Mouse (Mus musculus) T-helper 17 cell (primary cell): Measurements from ENCODE around the gene Map4k2.

Source experiments
- in situ Hi-C, 2 experiments: fragments of 300-600 bp; cut with MboI, MseI; formaldehyde crosslinking; loops; 1 replicate in 1 of 2; 2 replicates in 1 of 2; pipeline ENCODE4 v1.15.1; 2025; ENCODE audit warnings: high pct_unique_total_duplicates in 2 of 2

The Map4k2 gene

GRCm38 (mm10) chr19:6343066-6343925 lies 2.4 kb downstream of the Map4k2 start:
- in situ Hi-C loops, result no loop called here

DNA sequence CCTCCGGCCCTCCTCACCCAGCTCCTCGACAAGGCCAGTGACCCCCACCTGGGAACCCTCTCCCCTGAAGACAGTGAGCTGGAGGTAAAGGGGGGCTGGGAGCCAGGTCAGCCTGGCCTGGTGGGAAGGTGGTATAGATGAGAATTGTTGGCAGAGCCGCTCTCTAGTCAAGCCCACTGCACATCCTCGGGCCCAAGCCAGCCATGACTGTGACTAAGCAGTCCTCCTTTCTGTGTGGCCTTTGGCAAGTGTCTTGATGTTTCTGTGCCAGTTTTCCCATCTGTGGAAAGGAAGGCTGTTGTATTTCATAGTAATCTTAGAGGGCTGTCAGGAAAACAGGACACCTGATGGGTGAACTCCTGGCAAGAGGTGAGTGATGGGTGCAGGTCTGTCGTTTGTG lies 3.1 kb downstream of the Map4k2 start:
- in situ Hi-C loops, result no loop called here

GRCm38 (mm10) chr19:6346023-6346422 lies 5.1 kb downstream of the Map4k2 start:
- in situ Hi-C loops, result no loop called here

- in situ Hi-C loops, result no loop called here
Measured at GRCm38 (mm10) chr19:6346661-6347060, 5.7 kb downstream of the Map4k2 start.

- in situ Hi-C loops, result no loop called here
Measured at GRCm38 (mm10) chr19:6347615-6348014, 6.7 kb downstream of the Map4k2 start.

GRCm38 (mm10) chr19:6348717-6349116 lies 7.8 kb downstream of the Map4k2 start:
- in situ Hi-C loops, result no loop called here

GRCm38 (mm10) chr19:6349215-6349983 lies 8.5 kb downstream of the Map4k2 start:
- in situ Hi-C loops, result no loop called here

DNA sequence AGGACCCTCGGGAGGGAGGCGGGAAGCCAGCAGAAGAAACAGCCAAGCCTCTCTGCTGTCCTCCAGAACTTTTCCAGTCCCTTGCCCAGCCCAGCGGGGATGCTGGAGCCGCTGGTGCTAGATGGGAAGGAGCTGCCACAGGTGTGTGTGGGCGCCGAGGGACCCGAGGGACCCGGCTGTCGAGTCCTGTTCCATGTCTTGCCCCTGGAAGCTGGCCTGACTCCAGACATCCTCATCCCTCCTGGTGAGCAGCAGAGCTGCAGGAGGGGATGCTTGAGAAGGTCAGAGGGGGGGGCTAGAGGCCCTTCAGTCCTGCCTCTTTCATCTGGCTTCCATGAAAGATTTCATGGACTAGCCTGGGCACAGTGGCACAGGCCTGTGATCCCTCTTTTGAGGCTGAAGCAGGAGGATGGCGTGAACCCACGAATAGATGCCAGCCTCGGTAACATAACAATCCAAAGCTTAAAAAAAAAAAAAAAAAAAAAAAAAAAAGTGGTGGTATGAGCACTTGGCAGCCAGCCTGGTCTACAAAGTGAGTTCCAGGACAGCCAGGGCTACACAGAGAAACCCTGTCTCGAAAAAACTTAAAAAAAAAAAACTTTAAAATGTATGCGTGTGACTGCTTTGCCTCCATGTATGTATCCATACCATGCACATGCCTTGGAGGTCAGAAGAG lies 10.6 kb downstream of the Map4k2 start:
- in situ Hi-C loops, result no loop called here

- in situ Hi-C loops, result no loop called here
Measured at GRCm38 (mm10) chr19:6352107-6352505, 11.2 kb downstream of the Map4k2 start.

GRCm38 (mm10) chr19:6354030-6354429 lies 13.1 kb downstream of the Map4k2 start:
- in situ Hi-C loops, result no loop called here

- in situ Hi-C loops, result no loop called here
Measured at GRCm38 (mm10) chr19:6361291-6361690, 20.4 kb downstream of the Map4k2 start.

DNA sequence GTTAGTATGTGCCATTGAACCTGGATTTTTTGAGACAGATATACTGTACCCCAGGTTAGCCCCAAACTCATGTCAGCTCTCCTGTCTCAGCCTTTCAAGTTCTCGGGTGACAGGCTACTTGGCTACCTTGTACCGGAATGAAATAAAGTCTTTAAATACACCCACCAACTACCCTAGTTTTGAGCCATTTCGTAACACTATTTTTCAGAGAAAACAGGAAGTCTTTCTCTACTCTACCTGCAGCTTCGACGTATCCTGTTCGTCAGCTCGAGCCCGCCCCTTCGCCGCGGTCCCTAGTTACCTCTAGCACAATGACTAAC lies 22.1 kb downstream of the Map4k2 start:
- in situ Hi-C loops, result no loop called here

GRCm38 (mm10) chr19:6363411-6364240 lies 22.7 kb downstream of the Map4k2 start, which contains the start of gene Sf1:
Sf1 (plus strand) TSS chr19:6363690.
- in situ Hi-C loops, result no loop called here

GRCm38 (mm10) chr19:6364317-6364725 lies 23.4 kb downstream of the Map4k2 start:
- in situ Hi-C loops, result no loop called here

DNA sequence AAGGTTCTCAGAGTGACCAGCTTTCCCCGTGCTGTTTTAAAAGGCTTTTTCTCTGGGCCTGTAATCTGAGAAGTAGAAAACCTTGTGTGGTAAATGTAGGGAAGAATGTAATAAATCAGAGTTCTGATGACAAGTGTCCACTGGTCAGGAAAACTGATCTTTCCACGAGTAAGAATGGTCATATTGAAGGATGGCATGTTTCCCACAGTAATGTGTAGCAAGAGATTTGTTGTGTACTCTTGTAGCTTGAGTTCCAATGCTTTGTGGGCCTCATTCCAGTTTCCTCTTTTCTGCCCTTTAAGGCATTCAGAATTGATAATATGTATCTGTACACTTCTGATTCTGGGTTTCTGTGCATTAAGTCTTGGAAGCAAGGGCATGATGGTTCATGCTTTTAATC lies 23.9 kb downstream of the Map4k2 start:
- in situ Hi-C loops, result no loop called here

GRCm38 (mm10) chr19:6370175-6370574 lies 29.2 kb downstream of the Map4k2 start:
- in situ Hi-C loops, result no loop called here

DNA sequence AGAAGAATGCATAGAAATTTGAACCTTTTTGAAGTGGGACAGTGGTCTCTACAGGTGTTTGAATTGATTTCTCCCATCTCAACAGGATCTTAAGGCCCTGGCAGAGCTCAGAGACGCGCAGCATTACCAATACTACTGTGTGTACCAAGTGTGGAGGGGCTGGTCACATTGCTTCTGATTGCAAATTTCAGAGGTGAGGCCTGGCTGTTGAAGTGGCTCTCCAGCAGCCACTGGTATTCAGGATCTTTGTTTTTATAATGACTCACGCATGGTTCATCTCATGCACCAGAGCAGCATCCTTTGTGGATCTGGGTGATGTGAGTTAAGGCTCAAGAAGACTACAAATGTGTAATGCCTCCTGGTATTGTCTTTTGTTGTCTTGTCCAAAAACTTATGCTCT lies 31.5 kb downstream of the Map4k2 start:
- in situ Hi-C loops, result no loop called here

- in situ Hi-C loops, result no loop called here
Measured at GRCm38 (mm10) chr19:6373539-6374400, 32.8 kb downstream of the Map4k2 start.

DNA sequence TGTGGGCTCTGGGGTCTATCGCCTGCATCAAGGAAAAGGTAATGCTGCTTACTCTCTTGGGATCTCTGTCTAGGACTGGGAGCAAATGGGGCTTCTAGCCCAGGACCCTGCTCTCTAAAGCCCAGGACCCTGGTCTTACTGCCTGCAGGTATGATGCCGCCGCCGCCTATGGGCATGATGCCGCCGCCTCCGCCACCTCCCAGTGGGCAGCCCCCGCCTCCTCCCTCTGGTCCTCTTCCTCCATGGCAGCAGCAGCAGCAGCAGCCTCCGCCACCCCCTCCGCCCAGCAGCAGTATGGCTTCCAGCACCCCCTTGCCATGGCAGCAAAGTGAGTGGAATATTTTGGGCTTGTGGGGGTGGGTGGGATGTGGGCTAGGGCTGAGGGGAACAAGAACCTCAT lies 33.6 kb downstream of the Map4k2 start:
- in situ Hi-C loops, result no loop called here

GRCm38 (mm10) chr19:6375423-6376254 lies 34.7 kb downstream of the Map4k2 start:
- in situ Hi-C loops, result no loop called here
